Mouse (Mus musculus): ENCODE measurements around the gene Map2k7. TPM values are rescaled to one million over a fixed set of nuclear protein-coding genes. Genes with fewer than 3 reads are reported as not detected.

Gene Map2k7
- polyA plus RNA-seq, 1 experiment from 2014 or later: 22.6 TPM

GRCm38 (mm10) chr8:4237814-4238433, 616 bp upstream of the Map2k7 start:
- WGBS: 23% methylated on average over 15 of the region's 15 CpGs
- ATAC-seq (ENCODE audit: low FRiP score, low TSS enrichment): no peak; the same call in none of the 2 replicates
- H3K4me1 ChIP-seq (ENCODE audit: control insufficient read depth, insufficient read depth, low read length): peaks cover 11% of the 10 kb centered on the region

GRCm38 (mm10) chr8:4239193-4239890, 802 bp downstream of the Map2k7 start:
- H3K4me1 ChIP-seq (ENCODE audit: control insufficient read depth, insufficient read depth, low read length): peaks cover 11% of the 10 kb centered on the region
- peak; percentile 5; the same call in 1 of the 2 replicates for ATAC-seq (ENCODE audit: low FRiP score, low TSS enrichment)
- H3K9ac ChIP-seq (ENCODE audit: low read depth, low read length): peak overlapping the region; percentile 81
- H3K4me3 ChIP-seq (ENCODE audit: low read length): peak overlapping the region; percentile 83
- H3K9me3 ChIP-seq (ENCODE audit: control insufficient read depth, low read length): no peaks in the 10 kb centered on the region
- no peaks in the 10 kb centered on the region for H3K27me3 ChIP-seq (ENCODE audit: control insufficient read depth, insufficient read depth, low read length)
- H3K36me3 ChIP-seq (ENCODE audit: control insufficient read depth, insufficient read depth, low read length): peaks cover 35% of the 10 kb centered on the region
- 11% methylated on average over 19 of the region's 19 CpGs for WGBS
- peak overlapping the region; percentile 86 for H3K27ac ChIP-seq (ENCODE audit: low read depth, low read length)
- peak overlapping the region; percentile 77 for H3K4me2 ChIP-seq (replicated peaks; ENCODE audit: low read depth, low read length)

More at GRCm38 (mm10) chr8:4237814-4238433, 616 bp upstream of the Map2k7 start:
- H3K9ac ChIP-seq (ENCODE audit: low read depth, low read length): peak overlapping the region; percentile 65
- no peaks in the 10 kb centered on the region for H3K9me3 ChIP-seq (ENCODE audit: control insufficient read depth, low read length)
- H3K4me3 ChIP-seq (ENCODE audit: low read length): peak overlapping the region; percentile 83
- H3K27ac ChIP-seq (ENCODE audit: low read depth, low read length): peak overlapping the region; percentile 93
- peaks cover 21% of the 10 kb centered on the region for H3K36me3 ChIP-seq (ENCODE audit: control insufficient read depth, insufficient read depth, low read length)
- peak overlapping the region; percentile 53 for H3K4me2 ChIP-seq (replicated peaks; ENCODE audit: low read depth, low read length)
- no peaks in the 10 kb centered on the region for H3K27me3 ChIP-seq (ENCODE audit: control insufficient read depth, insufficient read depth, low read length)

GRCm38 (mm10) chr8:4245061-4245460, 6.5 kb downstream of the Map2k7 start:
- H3K9ac ChIP-seq (ENCODE audit: low read depth, low read length): no peak overlapping the region
- no peak overlapping the region for H3K4me2 ChIP-seq (replicated peaks; ENCODE audit: low read depth, low read length)
- peaks cover 77% of the 10 kb centered on the region for H3K36me3 ChIP-seq (ENCODE audit: control insufficient read depth, insufficient read depth, low read length)
- ATAC-seq (ENCODE audit: low FRiP score, low TSS enrichment): no peak
- 93% methylated on average over 5 of the region's 5 CpGs for WGBS
- H3K27me3 ChIP-seq (ENCODE audit: control insufficient read depth, insufficient read depth, low read length): no peaks in the 10 kb centered on the region
- H3K9me3 ChIP-seq (ENCODE audit: control insufficient read depth, low read length): no peaks in the 10 kb centered on the region
- no peak overlapping the region for H3K4me3 ChIP-seq (ENCODE audit: low read length)
- peaks cover 3% of the 10 kb centered on the region for H3K4me1 ChIP-seq (ENCODE audit: control insufficient read depth, insufficient read depth, low read length)
- H3K27ac ChIP-seq (ENCODE audit: low read depth, low read length): no peak overlapping the region

GRCm38 (mm10) chr8:4245737-4246136, 7.2 kb downstream of the Map2k7 start:
- H3K9ac ChIP-seq (ENCODE audit: low read depth, low read length): no peak overlapping the region
- no peak for ATAC-seq (ENCODE audit: low FRiP score, low TSS enrichment)

GRCm38 (mm10) chr8:4247241-4247640, 8.7 kb downstream of the Map2k7 start:
- no peaks in the 10 kb centered on the region; the same call in 1 of the 2 replicates for H3K4me1 ChIP-seq (ENCODE audit: control insufficient read depth, insufficient read depth, low read length)
- H3K9ac ChIP-seq (ENCODE audit: low read depth, low read length): no peak overlapping the region
- no peak overlapping the region for H3K4me3 ChIP-seq (ENCODE audit: low read length)
- no peaks in the 10 kb centered on the region for H3K9me3 ChIP-seq (ENCODE audit: control insufficient read depth, low read length)
- H3K27me3 ChIP-seq (ENCODE audit: control insufficient read depth, insufficient read depth, low read length): no peaks in the 10 kb centered on the region
- no peak for ATAC-seq (ENCODE audit: low FRiP score, low TSS enrichment)
- H3K4me2 ChIP-seq (replicated peaks; ENCODE audit: low read depth, low read length): no peak overlapping the region
- no peak overlapping the region for H3K27ac ChIP-seq (ENCODE audit: low read depth, low read length)
- peaks cover 63% of the 10 kb centered on the region for H3K36me3 ChIP-seq (ENCODE audit: control insufficient read depth, insufficient read depth, low read length)
- 91% methylated on average over 8 of the region's 8 CpGs for WGBS

More at GRCm38 (mm10) chr8:4245737-4246136, 7.2 kb downstream of the Map2k7 start:
- Histone ChIP-seq H3K27me3 (ENCODE audit: control insufficient read depth, insufficient read depth, low read length) (no peaks in the 10 kb centered on the region), H3K27ac (ENCODE audit: low read depth, low read length) (no peak overlapping the region), H3K9me3 (ENCODE audit: control insufficient read depth, low read length) (no peaks in the 10 kb centered on the region), H3K36me3 (ENCODE audit: control insufficient read depth, insufficient read depth, low read length) (peaks cover 77% of the 10 kb centered on the region), H3K4me1 (ENCODE audit: control insufficient read depth, insufficient read depth, low read length) (no peaks in the 10 kb centered on the region; the same call in 1 of the 2 replicates), H3K4me2 (replicated peaks; ENCODE audit: low read depth, low read length) (no peak overlapping the region), H3K4me3 (ENCODE audit: low read length) (no peak overlapping the region)
- 85% methylated on average over 13 of the region's 13 CpGs for WGBS

- no peaks in the 10 kb centered on the region for H3K27me3 ChIP-seq (ENCODE audit: control insufficient read depth, insufficient read depth, low read length)
- 0 out of 2 replicates have a peak within 1 kb of the TSS, but pooled peaks have one; percentile 21 for H3K4me2 ChIP-seq (replicated peaks; ENCODE audit: low read depth, low read length)
- no peak within 1 kb of the TSS for H3K4me3 ChIP-seq (ENCODE audit: low read length)
- peaks cover 55% of the 10 kb centered on the region for H3K36me3 ChIP-seq (ENCODE audit: control insufficient read depth, insufficient read depth, low read length)
- no peaks in the 10 kb centered on the region; the same call in 1 of the 2 replicates for H3K4me1 ChIP-seq (ENCODE audit: control insufficient read depth, insufficient read depth, low read length)
- no peak within 1 kb of the TSS for H3K9ac ChIP-seq (ENCODE audit: low read depth, low read length)
- ATAC-seq (ENCODE audit: low FRiP score, low TSS enrichment): no peak
- 86% methylated on average over 15 of the region's 15 CpGs for WGBS
- H3K27ac ChIP-seq (ENCODE audit: low read depth, low read length): peak within 1 kb of the TSS; percentile 17; the same call in 1 of the 2 replicates
- H3K9me3 ChIP-seq (ENCODE audit: control insufficient read depth, low read length): no peaks in the 10 kb centered on the region
Measured at GRCm38 (mm10) chr8:4247951-4248540, 9.5 kb downstream of the Map2k7 start, which contains the start of gene Tgfbr3l. TSS of gene Tgfbr3l (plus strand) at chr8:4248214.

GRCm38 (mm10) chr8:4249213-4249612, 10.7 kb downstream of the Map2k7 start:
- peak overlapping the region; percentile 21; the same call in 1 of the 2 replicates for H3K4me2 ChIP-seq (replicated peaks; ENCODE audit: low read depth, low read length)
- H3K4me3 ChIP-seq (ENCODE audit: low read length): no peak overlapping the region
- peak overlapping the region; percentile 17; the same call in 1 of the 2 replicates for H3K27ac ChIP-seq (ENCODE audit: low read depth, low read length)
- no peaks in the 10 kb centered on the region for H3K27me3 ChIP-seq (ENCODE audit: control insufficient read depth, insufficient read depth, low read length)
- H3K36me3 ChIP-seq (ENCODE audit: control insufficient read depth, insufficient read depth, low read length): peaks cover 44% of the 10 kb centered on the region
- no peak overlapping the region for H3K9ac ChIP-seq (ENCODE audit: low read depth, low read length)
- WGBS: 12% methylated on average over 28 of the region's 29 CpGs
- H3K9me3 ChIP-seq (ENCODE audit: control insufficient read depth, low read length): no peaks in the 10 kb centered on the region
- ATAC-seq (ENCODE audit: low FRiP score, low TSS enrichment): no peak
- peaks cover 6% of the 10 kb centered on the region for H3K4me1 ChIP-seq (ENCODE audit: control insufficient read depth, insufficient read depth, low read length)

- WGBS: 40% methylated on average over 26 of the region's 26 CpGs
- H3K9ac ChIP-seq (ENCODE audit: low read depth, low read length): no peak overlapping the region
- peaks cover 42% of the 10 kb centered on the region for H3K36me3 ChIP-seq (ENCODE audit: control insufficient read depth, insufficient read depth, low read length)
Measured at GRCm38 (mm10) chr8:4250306-4250970, 11.9 kb downstream of the Map2k7 start.

More at GRCm38 (mm10) chr8:4250306-4250970, 11.9 kb downstream of the Map2k7 start:
- Histone ChIP-seq H3K27ac (ENCODE audit: low read depth, low read length) (no peak overlapping the region), H3K4me1 (ENCODE audit: control insufficient read depth, insufficient read depth, low read length) (peaks cover 9% of the 10 kb centered on the region), H3K27me3 (ENCODE audit: control insufficient read depth, insufficient read depth, low read length) (no peaks in the 10 kb centered on the region), H3K9me3 (ENCODE audit: control insufficient read depth, low read length) (no peaks in the 10 kb centered on the region), H3K4me2 (replicated peaks; ENCODE audit: low read depth, low read length) (no peak overlapping the region), H3K4me3 (ENCODE audit: low read length) (no peak overlapping the region)
- peak; percentile 26; the same call in 1 of the 2 replicates for ATAC-seq (ENCODE audit: low FRiP score, low TSS enrichment)
